Mouse (Mus musculus) spleen, adult 2 months (tissue): Measurements from ENCODE around the gene Serpinb11.

Experiments
- CTCF ChIP-seq: fragments of 200-500 bp; IDR thresholded peaks from 2 replicates; pipeline ENCODE4 v1.5.1; 2011; ENCODE audit warnings: mild to moderate bottlenecking, inconsistent platforms; ENCODE audit not compliant: insufficient read depth, insufficient read length, insufficient replicate concordance; ENCODE audit errors: extremely low read depth
- POLR2A ChIP-seq: fragments of 200-500 bp; IDR thresholded peaks from 2 replicates; pipeline ENCODE4 v1.6.1; 2011; ENCODE audit warnings: low read depth, low read length, inconsistent platforms

DNA sequence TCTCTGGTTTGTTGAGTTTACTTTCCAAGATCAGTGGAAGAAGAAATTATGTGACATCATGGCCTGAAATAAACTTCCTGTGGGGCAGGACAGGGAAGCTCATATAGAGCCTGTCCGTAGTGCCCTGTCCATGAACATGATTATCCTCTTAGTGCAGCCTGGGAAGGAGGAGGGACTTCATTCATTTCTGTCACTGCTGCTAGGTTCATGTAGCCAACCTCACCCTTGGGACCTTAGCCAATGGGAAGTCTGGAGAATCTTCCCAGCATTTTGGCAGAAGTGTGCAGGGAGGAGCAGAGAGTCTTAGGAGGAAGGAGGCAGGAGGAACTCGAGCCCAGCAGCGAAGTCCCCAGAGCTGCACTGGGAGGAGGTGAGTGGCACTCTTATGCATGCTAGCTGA, 38.4 kb downstream of the Serpinb11 start, which contains the start of gene Serpinb7:
- TF ChIP-seq CTCF (no peak), POLR2A (no peak)
